Mouse (Mus musculus) small intestine, adult 2 months (tissue): ENCODE measurements around the gene Sema4g. TPM values are rescaled to one million over a fixed set of nuclear protein-coding genes. Genes with fewer than 3 reads are reported as not detected.
A peak's percentile ranks its signal among the peaks of the same experiment; 100 is the strongest.

ENCODE experiments used
- H3K27ac ChIP-seq: fragments of 200-500 bp; 2 replicates; pipeline ENCODE4 v1.5.1; 2012; ENCODE audit warnings: low read depth, low read length, control low read depth, inconsistent platforms; ENCODE audit not compliant: insufficient read depth
- H3K27me3 ChIP-seq: fragments of 200-500 bp; 2 replicates; pipeline ENCODE4 v1.6.1; 2012; ENCODE audit warnings: mild to moderate bottlenecking, moderate library complexity, low read length, inconsistent platforms; ENCODE audit not compliant: control insufficient read depth, insufficient read depth
- H3K36me3 ChIP-seq: fragments of 200-500 bp; 2 replicates; pipeline ENCODE4 v1.6.1; 2012; ENCODE audit warnings: mild to moderate bottlenecking, low read length, control low read depth, inconsistent platforms; ENCODE audit not compliant: control insufficient read depth, insufficient read depth
- H3K4me1 ChIP-seq: fragments of 200-500 bp; 2 replicates; pipeline ENCODE4 v1.6.1; 2012; ENCODE audit warnings: low read length, inconsistent platforms, mixed read lengths; ENCODE audit not compliant: control insufficient read depth, insufficient read depth, insufficient read length
- H3K4me3 ChIP-seq: fragments of 200-500 bp; 2 replicates; pipeline ENCODE4 v1.5.1; 2012; ENCODE audit warnings: low read depth, mild to moderate bottlenecking, control low read depth, inconsistent platforms, low read length, moderate library complexity
- CTCF ChIP-seq: fragments of 200-500 bp; IDR thresholded peaks from 2 replicates; pipeline ENCODE4 v1.5.1; 2012; ENCODE audit warnings: low read depth, mild to moderate bottlenecking, control low read depth, inconsistent platforms, low read length, moderate library complexity, mixed read lengths; ENCODE audit not compliant: insufficient replicate concordance, insufficient read length; ENCODE audit errors: extremely low read depth
- POLR2A ChIP-seq: fragments of 200-500 bp; IDR thresholded peaks from 2 replicates; pipeline ENCODE4 v1.6.1; 2012; ENCODE audit warnings: low read depth, mild to moderate bottlenecking, control low read depth, inconsistent platforms, low read length, moderate library complexity
- WGBS: fragments of 180-500 bp; shearing (Covaris S2); methylation state at CpG from one replicate; pipeline ENCODE4 v1.1.7; 2018; 5-methylcytosine and 5-hydroxymethylcytosine counted together
- polyA plus RNA-seq: library from polyadenylated mRNA; depleted of rRNA; stranded (reverse); fragments of >200 nt; gene quantifications from 2 replicates; pipeline ENCODE4 v1.2.3, GENCODE M21; 2012; rRNA removed

Gene Sema4g
- polyA plus RNA-seq, 1 experiment: 344 TPM

DNA sequence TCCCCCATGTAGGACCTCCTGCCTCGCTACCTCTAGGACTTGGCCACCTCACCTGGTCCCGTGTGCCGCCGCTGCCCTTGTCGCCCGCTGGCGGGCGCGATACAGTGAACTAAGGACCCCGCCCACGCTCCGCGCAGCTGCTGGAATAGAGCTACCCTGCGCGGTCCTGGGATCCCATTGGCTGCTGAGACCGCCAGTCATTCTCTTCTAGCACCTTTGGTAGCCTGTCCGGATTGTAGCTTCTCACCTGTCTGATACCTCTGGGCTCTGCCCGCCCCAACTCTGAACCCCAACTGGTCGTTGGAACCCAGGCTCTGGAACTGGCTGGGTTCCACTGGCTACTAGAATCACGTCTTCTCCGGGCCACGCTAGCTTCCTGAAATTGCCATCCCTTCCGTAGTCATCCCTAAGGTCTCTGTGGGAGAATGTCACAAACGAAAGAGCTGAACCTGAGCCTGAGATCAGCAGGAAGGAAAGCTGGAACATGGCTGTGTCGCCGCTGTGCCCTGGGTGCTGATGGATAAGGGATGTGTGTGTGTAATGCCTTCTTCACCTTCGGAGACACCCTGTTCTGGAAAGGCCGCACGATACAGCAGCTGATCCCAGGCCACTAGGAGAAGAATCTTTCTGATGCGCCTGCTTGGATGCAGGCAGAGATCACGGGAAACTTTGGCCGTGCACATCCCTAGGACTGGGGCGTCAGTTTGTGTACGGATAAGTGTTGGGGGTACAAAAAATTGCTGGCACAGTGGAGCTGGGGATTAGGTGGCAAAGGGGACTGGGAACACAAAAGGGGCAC lies 57.8 kb downstream of the Sema4g start:
- 1% methylated on average over 34 of the region's 34 CpGs for WGBS
- Histone ChIP-seq H3K27me3 (no peaks in the 10 kb centered on the region), H3K4me1 (peaks cover 7% of the 10 kb centered on the region), H3K36me3 (no peaks in the 10 kb centered on the region), H3K27ac (peak overlapping the region; percentile 82), H3K4me3 (peak overlapping the region; percentile 68)
- TF ChIP-seq POLR2A (no peak), CTCF (no peak)

DNA sequence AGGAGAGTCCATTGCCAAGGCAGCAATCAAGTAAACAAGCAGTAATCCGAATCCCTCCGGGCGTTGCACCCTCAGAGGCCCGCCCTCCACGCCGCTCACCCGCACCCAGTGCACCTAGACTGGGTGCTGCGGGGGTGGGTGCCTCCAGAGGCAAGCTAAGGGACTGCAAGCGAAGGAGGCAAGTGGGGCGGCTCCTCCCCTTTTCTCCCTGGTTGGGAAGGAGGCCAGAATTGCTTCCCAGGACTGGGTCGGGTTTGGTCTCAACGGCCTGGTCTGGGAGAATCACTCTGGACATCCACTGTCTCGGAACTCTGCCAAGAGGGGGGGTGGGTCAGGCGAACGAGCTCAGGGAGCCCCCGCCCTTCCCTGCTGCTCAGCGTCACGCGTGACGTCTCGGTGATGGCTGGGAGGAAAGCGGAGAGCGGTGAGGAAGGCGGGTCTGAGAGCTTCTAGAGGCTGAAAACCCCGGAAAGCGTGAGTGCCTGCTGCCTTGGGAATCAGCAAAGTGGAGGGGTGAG lies 58.6 kb downstream of the Sema4g start, which contains the start of gene Sfxn3:
TSS of gene Sfxn3 (plus strand) at position 87 of the 518 bp plus-strand sequence.
- Histone ChIP-seq H3K27me3 (no peaks in the 10 kb centered on the region), H3K4me3 (peak within 1 kb of the TSS; percentile 68), H3K27ac (peak within 1 kb of the TSS; percentile 82), H3K36me3 (no peaks in the 10 kb centered on the region), H3K4me1 (peaks cover 7% of the 10 kb centered on the region)
- TF ChIP-seq POLR2A: no peak
- TF ChIP-seq CTCF: no peak; the same call in none of the 2 replicates
- under 1% methylated on average over 26 of the region's 26 CpGs for WGBS

GRCm38 (mm10) chr19:45047935-45048643 lies 59.2 kb downstream of the Sema4g start:
- Histone ChIP-seq H3K36me3 (no peaks in the 10 kb centered on the region), H3K4me1 (peaks cover 6% of the 10 kb centered on the region), H3K27me3 (no peaks in the 10 kb centered on the region), H3K4me3 (peak overlapping the region; percentile 68), H3K27ac (peak overlapping the region; percentile 82)
- 15% methylated on average over 11 of the region's 11 CpGs for WGBS
- TF ChIP-seq POLR2A (no peak), CTCF (no peak)

- Histone ChIP-seq H3K27ac (peak overlapping the region; percentile 82), H3K27me3 (no peaks in the 10 kb centered on the region), H3K36me3 (0 out of 2 replicates have a peak, but pooled peaks cover 1% of the 10 kb centered on the region), H3K4me1 (peaks cover 6% of the 10 kb centered on the region), H3K4me3 (peak overlapping the region; percentile 68)
- WGBS: 79% methylated on average over 12 of the region's 12 CpGs
- no peak for TF ChIP-seq CTCF
- no peak for TF ChIP-seq POLR2A
Observed at GRCm38 (mm10) chr19:45048644-45049365, 59.9 kb downstream of the Sema4g start.

- H3K4me3 ChIP-seq: no peak overlapping the region
- H3K27ac ChIP-seq: no peak overlapping the region
- no peaks in the 10 kb centered on the region for H3K27me3 ChIP-seq
- no peak for TF ChIP-seq POLR2A
- TF ChIP-seq CTCF: no peak
- H3K4me1 ChIP-seq: peaks cover 3% of the 10 kb centered on the region
- 0 out of 2 replicates have a peak, but pooled peaks cover 1% of the 10 kb centered on the region for H3K36me3 ChIP-seq
- WGBS: 68% methylated on average over 9 of the region's 9 CpGs
Observed at GRCm38 (mm10) chr19:45049523-45049922, 60.6 kb downstream of the Sema4g start.

Other genes starting within 250 kb of the Sema4g start
- not detected in 2 replicates for gene Pax2, start 233.1 kb upstream of the Sema4g start, polyA plus RNA-seq
- gene Slf2, start 58.0 kb upstream of the Sema4g start, polyA plus RNA-seq: 38.5 and 43.9 TPM in 2 replicates
- gene Twnk, start 16.6 kb downstream of the Sema4g start, polyA plus RNA-seq: 4.1 and 5.9 TPM in 2 replicates
- gene Mrpl43, start 17.3 kb downstream of the Sema4g start, polyA plus RNA-seq: 71.9 and 126 TPM in 2 replicates
- gene Lzts2, start 25.3 kb downstream of the Sema4g start, polyA plus RNA-seq: 40.3 and 50.4 TPM in 2 replicates
- 0.29 and 1.2 TPM in 2 replicates for gene Pdzd7, start 56.6 kb downstream of the Sema4g start, polyA plus RNA-seq
- 8.8 and 9.5 TPM in 2 replicates for gene Sfxn3, start 58.4 kb downstream of the Sema4g start, polyA plus RNA-seq
- gene Kazald1, start 86.1 kb downstream of the Sema4g start, polyA plus RNA-seq: 2.2 and 2.4 TPM in 2 replicates
- not detected in 2 replicates for gene Tlx1, start 161.6 kb downstream of the Sema4g start, polyA plus RNA-seq
- not detected in 2 replicates for gene Lbx1, start 246.7 kb downstream of the Sema4g start, polyA plus RNA-seq